Mouse (Mus musculus) CD4-positive, CD25-positive, alpha-beta regulatory T cell, adult 4 months (primary cell): Measurements from ENCODE around the gene Sntn. TPM values are rescaled to one million over a fixed set of nuclear protein-coding genes. Genes with fewer than 3 reads are reported as not detected.

ENCODE experiments used
- ATAC-seq: one replicate; pipeline ENCODE4 v1.8.0; 2017
- polyA plus RNA-seq, 2 experiments: library from polyadenylated mRNA; unstranded; fragments of 100-300 nt; shearing (Covaris generic); gene quantifications; one replicate each; pipeline ENCODE4 v1.2.1; 2017

Sntn gene
- not detected for polyA plus RNA-seq

GRCm38 (mm10) chr14:13670576-13670975 is at the start of gene Sntn:
TSS of gene Sntn (plus strand) at chr14:13670876.
- ATAC-seq = no peak

- ATAC-seq = no peak
These were observed 20.8 kb upstream of the Sntn start for GRCm38 (mm10) chr14:13649865-13650264.

- ATAC-seq = no peak
These were observed 19.6 kb upstream of the Sntn start for GRCm38 (mm10) chr14:13651039-13651438.

DNA sequence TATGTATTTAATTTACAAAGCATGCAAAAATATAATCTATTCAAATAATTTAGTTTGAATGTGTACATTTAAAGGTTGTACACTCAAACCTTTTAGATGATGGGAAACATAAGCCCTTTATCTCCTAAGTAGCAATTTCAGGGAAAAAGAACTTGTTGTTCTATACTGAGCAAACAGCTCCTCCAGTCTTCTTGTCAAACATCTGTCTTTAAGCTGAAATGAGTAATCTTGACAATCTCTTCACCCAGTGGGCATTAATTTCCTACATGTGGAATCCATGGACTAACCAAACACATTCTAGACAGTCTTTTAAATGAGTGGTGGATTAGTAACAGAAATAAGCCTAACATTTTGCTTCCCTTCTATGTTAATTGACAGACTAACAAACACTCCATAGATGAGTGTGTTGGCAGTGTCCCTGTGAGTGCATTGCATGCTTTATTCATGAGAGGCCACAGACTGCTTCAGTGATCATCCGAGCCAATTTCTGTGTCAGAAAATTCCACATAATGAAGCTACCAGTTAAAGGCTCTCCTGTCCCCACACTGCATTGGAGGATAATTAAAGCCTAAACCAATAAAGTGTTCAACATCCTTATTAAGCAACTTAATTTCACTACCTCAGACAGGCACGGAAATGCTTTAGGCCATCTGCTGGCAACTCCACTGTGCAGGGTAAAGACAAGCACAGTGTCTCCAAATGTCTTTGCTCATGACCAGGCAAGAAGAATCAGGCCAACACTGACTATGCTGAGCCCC is 19.0 kb upstream of the Sntn start:
- ATAC-seq = no peak

GRCm38 (mm10) chr14:13686716-13687115 is 16.0 kb downstream of the Sntn start:
- no peak for ATAC-seq

- no peak for ATAC-seq
These were observed 19.8 kb downstream of the Sntn start for GRCm38 (mm10) chr14:13690426-13690825.

GRCm38 (mm10) chr14:13732263-13732662 is 61.6 kb downstream of the Sntn start:
- ATAC-seq = no peak

Other genes starting within 250 kb of the Sntn start
- not detected for gene Gm281, start 243.6 kb downstream of the Sntn start, polyA plus RNA-seq